Mouse (Mus musculus) kidney, postnatal 14 days (tissue): Measurements from ENCODE around the gene Knstrn.

Source experiments
- DNase-seq: peaks from one replicate; pipeline ENCODE4 v3.0.0; 2022; ENCODE audit warnings: mixed read lengths

The Knstrn gene

DNA sequence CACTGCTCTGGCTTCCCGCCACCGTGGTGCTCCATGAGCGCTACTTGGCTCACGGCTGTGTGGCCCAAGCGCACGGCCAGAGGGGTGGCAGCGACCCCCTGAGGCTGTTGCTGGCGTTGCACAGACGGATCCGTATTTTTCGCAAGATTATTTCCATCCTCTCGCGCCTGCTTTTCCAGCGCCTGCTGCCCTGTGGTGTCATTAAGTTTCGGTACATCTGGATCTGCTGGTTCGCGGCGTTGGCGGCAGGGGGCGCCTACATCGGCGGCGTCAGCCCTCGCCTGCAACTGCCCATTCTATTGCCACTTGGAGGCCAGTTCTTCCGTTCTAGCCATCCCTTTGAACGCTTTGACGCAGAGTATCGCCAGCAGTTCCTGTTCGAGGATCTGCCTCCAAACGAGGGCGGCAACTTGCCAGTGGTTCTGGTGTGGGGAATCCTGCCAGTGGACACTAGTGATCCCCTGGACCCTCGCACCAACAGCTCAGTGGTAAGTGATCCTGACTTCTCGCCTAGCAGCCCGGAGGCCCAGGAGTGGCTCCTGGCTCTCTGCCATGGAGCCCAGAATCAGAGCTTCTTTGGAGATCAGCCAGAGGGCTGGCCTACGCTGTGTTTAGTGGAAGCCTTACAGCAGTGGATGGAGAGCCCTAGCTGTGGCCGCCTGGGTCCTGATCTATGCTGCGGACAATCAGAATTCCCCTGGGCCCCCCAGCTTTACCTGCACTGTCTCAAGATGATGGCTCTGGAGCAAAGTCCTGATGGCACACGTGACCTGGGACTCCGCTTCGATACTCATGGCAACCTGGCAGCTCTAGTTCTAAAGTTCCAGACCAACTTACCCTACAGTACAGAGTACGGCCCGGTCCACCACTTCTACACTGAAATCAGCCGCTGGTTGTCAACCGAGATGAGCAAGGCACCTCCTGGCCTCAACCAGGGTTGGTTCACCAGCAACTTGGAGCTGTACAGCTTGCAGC is 23.0 kb upstream of the Knstrn start:
- DNase-seq: peak; percentile 82

DNA sequence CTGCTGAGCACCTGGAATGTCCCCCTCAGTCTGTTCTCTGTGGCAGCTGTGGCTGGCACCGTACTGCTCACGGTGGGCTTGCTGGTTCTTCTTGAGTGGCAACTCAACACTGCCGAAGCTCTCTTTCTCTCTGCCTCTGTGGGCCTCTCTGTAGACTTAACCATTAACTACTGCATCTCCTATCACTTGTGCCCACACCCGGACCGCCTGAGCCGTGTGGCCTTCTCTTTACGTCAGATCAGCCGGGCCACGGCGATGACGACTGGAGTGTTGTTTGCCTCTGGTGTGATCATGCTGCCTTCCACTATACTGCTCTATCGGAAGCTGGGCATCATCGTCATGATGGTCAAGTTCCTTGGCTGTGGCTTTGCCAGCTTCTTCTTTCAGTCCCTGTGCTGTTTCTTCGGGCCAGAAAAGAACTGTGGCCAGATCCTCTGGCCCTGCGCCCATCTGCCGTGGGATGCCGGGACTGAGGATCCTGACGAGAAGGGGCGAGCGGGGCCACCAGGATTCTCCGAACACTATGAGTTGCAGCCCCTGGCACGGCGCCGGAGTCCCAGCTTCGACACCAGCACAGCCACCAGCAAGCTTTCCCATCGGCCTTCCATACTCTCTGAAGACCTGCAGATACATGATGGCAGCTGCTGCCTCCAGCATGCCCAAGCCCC is 22.1 kb upstream of the Knstrn start:
- DNase-seq: no peak

DNA sequence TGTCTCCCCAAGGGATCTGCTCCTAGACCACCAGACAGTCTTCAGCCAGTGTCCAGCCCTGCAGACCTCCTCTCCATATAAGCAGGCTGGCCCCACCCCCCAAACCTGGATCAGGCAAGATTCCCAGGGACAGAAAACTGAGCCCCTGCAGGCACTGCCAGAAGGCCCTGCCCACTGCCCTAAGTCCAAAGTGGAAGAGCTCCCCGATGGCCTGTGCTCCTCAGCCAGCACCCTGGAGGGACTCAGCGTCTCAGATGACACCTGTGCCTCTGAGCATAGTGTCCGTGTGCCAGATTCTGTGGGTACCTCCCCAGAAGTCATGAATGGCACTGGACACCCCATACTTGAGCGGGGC is 21.6 kb upstream of the Knstrn start:
- no peak for DNase-seq

DNA sequence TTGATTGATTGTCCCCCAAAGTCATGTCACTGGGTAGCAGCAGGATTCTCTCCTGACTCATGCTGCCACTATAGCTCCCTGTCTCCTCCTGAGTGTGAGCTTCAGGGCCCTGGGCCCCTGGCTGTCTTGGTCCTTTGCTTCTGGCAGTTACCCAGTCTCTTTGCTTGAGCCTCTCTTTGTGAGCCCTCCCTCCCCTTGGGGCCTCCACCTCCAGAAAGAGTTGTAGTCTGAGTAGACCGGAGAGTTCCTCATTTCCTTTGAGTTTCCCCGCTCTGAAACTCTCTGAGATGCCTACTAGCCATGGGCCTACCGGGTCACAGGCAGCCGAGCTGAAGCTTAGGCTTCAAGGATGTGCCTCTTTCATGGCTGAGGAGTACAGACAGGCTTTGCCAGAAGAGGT is 20.2 kb upstream of the Knstrn start:
- DNase-seq: no peak

DNA sequence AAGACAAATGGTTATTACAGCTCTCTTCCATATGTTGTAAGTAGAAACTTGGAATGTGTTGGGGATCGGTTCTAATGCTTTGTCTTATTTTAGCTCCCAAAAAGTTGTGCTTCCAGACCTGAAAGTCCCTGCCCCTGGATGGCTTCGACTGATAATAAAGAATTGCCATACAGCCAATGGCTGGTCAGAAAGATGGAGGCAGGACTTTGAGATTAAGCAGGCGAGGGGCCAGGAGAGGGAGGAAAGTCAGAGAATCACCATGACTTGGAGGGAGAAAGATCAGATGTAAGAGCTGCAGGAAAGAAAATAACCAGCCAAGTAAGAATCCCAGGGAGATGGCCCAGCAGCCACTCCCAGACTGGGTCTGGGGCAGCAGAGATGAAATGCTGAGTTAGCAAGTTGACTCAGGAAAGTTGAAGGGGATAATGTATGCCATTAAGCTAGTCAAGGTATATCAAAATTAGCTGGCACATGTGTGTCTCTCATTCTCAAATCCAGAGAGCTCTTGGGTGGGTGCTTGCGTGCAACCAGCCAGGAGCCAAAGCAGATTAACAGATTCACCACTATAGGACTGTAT is 11.2 kb upstream of the Knstrn start:
- no peak for DNase-seq

DNA sequence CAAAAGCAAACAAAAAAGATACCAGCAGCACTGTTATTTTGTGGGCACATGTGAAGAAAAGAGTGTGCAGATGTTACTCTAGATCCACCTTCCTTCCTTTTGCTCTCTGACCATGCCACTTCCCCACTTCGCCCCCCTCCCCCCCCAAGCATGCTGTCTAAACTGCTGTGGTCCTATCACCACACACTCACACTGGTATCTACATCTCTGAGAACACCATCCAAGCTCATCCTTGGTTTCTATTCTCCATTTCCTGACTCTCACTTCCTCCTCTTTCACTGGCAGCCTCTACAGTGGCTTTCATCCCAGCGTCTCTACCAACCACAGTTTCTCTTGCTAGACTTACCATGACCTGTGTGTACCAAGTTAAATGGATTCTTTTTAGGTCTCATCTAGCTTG is 9.3 kb upstream of the Knstrn start:
- no peak for DNase-seq

DNA sequence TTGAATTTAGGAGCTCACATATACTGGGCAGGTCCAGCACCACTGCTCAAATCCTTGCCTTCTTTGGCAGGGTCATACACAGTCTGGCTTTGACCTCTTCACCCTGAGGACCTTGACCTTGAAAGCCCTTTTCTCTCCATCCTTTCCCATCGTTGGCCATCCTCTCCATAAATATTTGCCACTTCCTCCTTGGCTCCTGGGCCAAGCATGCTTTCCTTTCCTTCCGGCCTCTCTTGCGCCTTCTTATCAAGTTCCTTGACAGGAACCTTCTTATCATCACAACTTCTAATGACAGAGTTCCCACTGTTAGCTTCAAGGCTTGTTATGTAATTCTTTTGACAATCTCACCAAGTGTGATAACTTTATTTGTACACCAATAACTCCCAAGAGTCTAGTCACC is 8.7 kb upstream of the Knstrn start:
- DNase-seq: no peak

DNA sequence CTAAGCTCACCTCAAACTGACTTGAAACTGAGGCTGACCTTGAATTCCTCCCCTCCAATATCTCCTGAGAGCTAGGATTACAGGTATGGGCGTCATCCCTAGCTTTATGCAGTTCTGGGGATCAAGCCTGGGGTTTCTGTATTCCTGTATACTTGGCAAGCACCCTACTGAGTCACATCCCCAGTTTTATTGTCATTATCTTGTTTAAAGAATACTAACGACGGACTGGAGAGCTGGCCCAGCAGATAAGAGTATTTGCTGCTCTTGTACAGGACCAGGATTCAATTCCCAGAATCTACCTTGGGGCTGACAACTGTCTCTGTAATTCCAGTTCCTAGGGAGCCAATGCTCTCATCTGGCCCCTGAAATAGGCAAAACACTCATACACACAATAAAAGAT is 8.0 kb upstream of the Knstrn start:
- DNase-seq: no peak

DNA sequence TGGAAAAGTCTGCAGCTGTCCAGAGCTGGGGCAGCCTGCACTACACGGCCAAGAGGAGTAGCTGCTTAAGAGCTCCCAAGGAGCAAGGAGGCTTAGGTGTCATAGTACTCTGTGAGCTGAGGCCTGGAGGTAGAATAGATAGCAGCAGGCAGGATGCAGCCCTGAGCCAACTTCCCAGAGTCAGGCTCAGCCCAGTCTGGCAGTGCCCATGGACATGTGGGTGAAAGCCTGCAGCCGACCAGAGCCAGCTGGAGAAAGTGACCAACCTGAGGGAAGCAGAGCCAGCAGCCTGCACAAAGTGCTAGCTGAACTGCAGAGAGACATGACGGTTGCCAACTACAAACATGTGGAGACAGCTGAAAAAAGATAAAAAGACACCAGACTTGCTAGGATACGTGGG is 6.9 kb upstream of the Knstrn start:
- DNase-seq: no peak

DNA sequence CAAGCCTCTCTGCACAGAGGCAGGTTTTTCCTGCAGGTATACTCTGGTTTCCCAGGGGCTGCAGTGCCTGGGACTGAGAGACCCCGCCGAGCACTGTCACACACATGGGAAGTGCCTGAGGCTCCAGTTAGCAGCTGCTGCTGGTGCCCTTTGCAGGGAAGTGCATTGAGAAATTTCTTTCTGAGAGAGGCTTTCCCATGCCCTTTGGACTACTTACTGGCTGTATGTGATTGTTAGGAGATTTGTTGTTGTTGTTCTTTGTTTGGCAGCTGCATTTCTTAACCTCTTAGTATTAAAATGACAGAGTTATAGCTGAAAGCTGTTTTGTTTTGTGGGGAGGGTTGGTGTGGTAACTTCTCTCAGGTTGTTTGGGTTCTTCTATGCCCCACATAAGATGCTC is 2.9 kb upstream of the Knstrn start:
- no peak for DNase-seq

DNA sequence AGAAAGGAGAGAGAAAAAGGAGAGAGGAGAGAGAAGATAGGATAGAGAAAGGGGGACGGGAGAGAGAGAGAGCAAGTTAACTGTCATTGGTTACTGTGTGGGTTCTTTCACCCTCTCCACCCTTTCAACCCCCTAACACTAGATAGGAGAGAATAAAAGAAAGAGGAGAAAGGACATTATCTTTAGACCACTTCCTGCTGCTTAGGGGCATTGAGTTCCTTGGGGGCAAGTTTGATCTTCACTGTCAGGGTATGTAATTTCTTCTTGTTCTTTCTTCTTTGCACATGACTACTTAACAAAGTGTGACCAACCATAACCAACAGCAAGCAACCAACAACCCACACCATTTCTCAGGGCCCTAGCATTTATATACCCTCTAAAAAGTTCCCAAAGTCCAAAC is 1.1 kb upstream of the Knstrn start:
- DNase-seq: no peak

DNA sequence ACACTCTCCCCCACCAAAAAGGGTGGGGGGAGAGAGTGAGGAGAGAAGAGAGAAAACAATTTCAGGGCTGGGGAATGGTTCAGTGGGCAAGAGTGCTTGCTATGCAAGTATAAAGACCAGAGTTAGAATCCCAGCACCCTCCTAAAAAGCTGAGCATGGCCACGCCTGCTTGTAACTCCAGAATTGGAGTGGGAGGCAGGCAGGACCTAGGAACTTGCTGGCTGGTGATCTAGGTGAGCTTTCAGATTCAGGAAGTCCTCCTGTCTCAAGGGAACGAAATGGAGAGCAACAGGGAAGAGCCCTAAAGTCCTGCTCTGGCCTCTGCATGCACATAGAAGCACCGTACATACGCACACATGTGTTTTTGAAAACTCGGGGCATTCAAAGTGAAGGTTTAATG is 9.0 kb downstream of the Knstrn start:
- DNase-seq: no peak

DNA sequence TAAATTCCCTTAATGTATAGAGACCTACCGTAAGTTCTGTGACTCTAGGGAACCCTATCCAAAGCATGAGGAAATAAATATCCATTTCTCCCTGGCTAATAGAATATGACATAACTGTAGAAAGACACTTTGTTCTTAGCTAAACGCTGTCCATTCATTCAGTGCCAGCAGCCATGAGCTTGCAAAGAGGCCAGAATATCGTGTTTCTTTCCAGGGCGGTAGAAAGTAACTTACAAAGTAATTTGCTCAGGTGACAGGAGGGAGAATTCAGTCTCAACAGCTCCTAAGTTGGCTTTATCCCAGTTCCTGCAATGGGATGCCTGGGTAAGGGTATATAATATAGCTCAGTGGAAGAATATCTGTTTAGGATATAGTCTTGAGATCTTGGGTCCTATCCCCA is 10.6 kb downstream of the Knstrn start:
- no peak for DNase-seq

DNA sequence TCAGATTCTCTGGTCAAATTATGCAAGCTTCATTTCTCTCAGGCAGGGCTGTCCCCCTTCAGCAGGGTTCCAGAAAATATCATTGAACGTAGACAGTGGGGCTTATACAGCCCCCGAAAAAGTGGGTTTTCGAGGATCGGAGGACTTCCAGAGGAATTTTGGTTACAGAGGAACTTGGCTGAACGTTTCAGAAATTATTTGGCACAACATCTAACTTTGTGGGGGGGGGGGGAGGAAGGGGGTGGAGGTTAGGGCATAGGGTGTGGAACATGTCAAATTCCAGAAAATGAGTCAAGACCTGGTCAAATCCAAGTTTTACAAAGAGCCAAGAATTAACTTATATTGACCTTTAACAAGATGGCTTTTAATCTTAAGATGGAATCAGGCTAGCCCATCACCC is 15.3 kb downstream of the Knstrn start:
- no peak for DNase-seq

DNA sequence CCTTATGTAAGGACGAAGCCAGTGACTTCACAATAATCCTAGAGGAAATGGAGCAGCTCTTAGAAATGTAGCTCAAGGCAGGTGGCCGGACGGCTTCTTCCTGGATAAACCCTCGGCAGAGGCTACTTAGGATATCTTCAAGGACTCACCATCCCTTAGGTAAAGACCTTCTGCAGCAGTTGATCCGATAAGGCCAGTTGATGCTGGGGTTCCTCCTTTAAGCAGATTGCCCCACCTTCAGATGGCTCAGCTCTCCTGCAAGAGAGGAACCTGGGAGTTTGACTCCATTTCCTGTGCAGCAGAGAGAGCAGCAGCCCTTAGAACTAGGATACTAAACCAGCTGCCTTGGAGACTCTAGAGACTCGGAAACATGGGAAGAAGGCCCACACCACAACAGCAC is 20.3 kb downstream of the Knstrn start:
- no peak for DNase-seq

DNA sequence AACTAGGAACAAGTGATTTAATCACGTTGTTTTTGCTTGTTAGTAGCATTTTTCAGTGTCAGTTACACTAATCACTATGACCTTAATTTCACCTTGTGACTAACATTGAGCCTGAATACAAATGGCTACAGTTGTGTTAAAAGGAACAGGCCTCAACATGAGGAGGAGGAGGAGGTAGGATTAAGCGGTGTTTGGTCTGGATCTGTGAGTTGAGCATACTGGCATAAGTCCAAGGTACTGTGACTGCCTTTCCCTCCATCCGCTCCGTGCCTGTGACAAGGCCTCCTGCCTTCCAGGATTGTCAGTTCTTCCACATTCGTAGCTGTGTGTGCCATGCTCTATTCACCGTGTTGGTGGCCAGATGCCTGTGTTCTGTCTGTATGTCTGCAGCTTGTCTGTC is 21.3 kb downstream of the Knstrn start:
- DNase-seq: no peak

DNA sequence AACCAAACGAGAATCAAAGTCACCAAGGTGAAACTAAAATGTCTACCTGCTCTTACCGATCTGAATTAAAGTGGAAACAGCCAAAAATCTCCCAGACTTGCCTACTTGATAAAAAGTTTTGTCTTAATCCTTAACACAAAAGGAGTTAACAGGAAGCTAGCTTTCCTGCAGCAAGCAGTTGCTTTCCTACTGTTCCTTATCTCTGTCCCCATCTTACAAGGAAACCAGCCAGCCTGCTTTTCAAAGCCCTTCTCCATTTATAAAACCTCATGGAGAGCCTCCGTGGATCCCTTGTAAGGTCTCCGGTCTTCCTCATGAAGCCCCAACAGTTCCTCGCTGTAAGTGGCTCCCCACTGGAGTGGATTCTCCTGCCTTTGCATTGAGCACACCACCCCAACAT is 24.5 kb downstream of the Knstrn start:
- no peak for DNase-seq

DNA sequence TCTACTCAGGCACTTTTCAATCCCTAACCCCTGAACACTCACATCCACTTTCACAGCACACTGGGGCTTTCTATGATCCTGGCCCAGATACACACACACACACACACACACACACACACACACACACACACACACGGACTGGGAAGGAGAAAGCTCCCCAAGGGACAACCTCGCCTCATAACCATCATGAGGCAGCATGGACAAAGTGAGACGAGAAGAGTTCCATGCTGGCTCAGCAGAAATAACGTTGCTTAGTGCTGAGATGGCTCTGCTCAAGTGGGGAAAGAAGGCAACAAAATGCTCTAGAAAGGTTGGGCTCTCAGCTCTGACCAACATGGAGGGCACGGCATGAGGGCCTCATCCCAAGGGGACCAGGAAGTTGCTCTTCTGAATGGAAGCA is 27.4 kb downstream of the Knstrn start:
- DNase-seq: no peak

DNA sequence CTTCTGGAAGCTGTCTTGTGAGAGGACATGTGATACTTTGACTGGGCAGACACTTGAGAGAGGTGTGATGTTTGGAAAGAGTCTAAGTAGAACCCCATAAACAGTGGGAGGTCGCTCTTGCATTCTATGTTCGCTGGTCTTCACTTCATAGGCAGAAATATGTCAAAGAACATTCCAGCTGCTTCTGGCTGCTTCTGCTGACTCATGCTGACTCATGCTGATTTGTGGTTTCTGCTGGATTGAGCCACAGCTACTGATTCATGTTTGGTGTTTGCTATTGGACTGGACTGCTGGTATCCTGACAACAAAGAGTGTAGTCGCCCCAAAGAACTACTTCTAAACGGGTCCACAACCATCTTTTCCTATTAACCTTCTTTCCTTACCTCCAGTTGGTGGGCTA is 28.0 kb downstream of the Knstrn start:
- DNase-seq: no peak

DNA sequence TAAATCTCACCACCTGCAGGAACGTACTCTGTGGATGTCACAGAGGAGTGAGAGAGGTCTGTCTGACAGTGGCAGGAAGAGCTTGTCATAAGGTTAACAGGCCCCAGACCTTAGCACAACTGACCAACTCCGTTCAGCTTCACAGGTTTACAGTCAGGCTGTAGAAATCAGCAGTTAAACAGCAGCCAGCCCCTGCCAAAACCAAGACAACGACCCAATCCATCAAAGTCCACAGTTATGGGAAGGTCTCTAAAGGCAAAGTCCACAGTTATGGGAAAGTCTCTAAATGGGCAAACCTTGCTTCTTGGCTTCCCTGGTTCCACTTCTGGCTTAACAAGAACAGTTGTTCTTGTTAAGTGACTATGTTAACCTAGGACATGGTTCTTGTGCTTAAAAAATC is 30.6 kb downstream of the Knstrn start:
- no peak for DNase-seq

DNA sequence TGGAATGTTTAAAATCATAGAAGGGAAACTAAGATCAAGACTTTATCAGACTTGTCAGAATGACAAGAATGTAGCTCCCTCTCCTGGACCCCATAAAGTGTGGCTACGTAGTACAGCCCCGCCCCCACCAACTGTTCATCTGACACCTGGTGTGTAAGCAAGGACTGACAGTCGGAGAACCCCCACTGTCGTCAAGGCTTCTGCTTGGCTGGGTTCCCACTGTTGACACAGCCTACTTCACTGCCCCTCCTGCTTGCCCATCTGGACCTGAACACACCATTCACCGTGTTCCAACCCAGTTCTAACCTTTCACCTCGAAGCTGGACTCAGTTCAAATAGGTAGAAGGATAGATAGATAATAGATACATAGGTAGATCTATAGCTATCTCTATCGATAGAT is 32.4 kb downstream of the Knstrn start:
- DNase-seq: peak; percentile 53

DNA sequence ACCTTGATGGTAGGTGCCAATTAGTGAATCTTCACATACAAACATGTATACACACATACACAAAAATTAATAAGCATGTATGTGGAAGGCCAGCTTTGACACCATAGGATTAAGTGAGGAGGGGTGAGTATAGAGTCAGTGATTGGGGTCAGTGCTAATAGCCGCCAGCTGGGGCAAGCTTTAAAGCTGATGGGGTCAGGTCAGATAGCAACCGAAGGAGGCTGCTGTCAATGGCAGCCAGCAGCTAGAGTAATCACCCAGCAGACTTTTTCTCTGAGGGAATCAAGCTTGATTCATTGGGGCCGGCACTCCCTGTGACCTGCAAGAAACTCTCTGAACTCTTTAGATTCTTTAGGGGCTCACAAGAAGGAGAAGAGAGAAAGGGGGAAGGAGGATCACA is 38.0 kb downstream of the Knstrn start:
- DNase-seq: no peak

DNA sequence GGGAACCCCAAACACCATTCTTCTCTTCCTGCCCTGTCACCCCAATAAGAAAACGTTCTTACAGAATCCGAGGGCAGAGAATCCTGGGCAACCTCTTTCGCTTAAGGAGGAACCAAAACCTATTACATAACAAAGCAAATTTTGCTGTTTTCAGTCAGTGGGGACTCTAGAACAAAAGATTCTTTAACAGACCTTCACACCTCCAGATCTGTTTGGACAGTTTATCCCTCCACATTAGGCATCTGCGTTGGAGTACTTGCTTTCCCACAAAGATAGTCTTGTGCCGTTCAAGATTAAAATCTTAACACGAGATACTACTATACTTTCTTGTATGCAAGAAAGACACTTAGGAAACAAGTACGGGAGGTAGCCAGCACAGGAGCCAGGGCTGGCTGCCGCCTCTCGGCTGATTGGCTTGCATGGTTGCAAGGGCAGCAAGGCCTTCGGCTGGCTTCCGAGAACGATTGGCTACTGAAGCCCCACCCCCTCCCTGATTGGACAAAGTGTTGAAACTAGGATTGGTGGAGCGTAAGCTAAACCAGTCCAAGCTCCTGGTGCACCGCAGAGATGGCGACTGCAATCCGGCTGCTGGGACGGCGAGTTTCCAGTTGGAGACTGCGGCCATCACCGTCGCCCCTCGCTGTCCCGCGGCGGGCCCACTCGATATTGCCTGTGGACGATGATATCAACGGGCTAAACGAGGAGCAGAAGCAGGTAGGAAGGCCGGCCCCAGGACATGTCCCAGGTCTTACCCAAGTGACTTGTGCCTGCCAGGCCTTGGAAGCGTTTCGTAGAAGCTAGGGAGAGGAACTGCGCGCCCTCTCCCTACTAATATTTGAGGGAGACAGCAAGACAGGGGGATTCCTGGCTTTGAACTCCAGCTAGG is 47.9 kb downstream of the Knstrn start, which contains the start of gene Ivd:
Gene Ivd (plus strand): TSS at position 501 of the 886 bp plus-strand sequence.
- DNase-seq: peak; percentile 96
